Mouse (Mus musculus): ENCODE measurements around the gene Hdgfl2. TPM values are rescaled to one million over a fixed set of nuclear protein-coding genes. Genes with fewer than 3 reads are reported as not detected.

The Hdgfl2 gene
- polyA plus RNA-seq, 1 experiment from 2014 or later, result 59.0 TPM

GRCm38 (mm10) chr17:56119981-56120880 lies 40.8 kb downstream of the Hdgfl2 start:
- DNase-seq, result no peak
- Histone ChIP-seq H3K4me1 (replicated peaks) (peaks cover 22% of the 10 kb centered on the region), H3K4me3 (replicated peaks) (peak overlapping the region; percentile 8; the same call in 1 of the 2 replicates), H3K4me2 (peak overlapping the region; percentile 30), H3K27ac (no peak overlapping the region), H3K9ac (no peak overlapping the region), H3K9me3 (replicated peaks) (peaks cover 6% of the 10 kb centered on the region; the same call in 1 of the 2 replicates), H3K36me3 (peaks cover 3% of the 10 kb centered on the region; the same call in 1 of the 2 replicates), H3K27me3 (peaks cover 81% of the 10 kb centered on the region)
- no peak for ATAC-seq (ENCODE audit: low read depth)
- whole genome bisulfite sequencing (ENCODE audit: insufficient replicate concordance), result 9% methylated on average over 66 of the region's 66 CpGs

- Histone ChIP-seq H3K27ac (no peak within 1 kb of the TSS), H3K4me3 (replicated peaks) (no peak within 1 kb of the TSS), H3K27me3 (peaks cover 74% of the 10 kb centered on the region), H3K9ac (no peak within 1 kb of the TSS), H3K9me3 (replicated peaks) (peaks cover 6% of the 10 kb centered on the region; the same call in 1 of the 2 replicates), H3K36me3 (peaks cover 3% of the 10 kb centered on the region; the same call in 1 of the 2 replicates), H3K4me1 (replicated peaks) (peaks cover 19% of the 10 kb centered on the region), H3K4me2 (no peak within 1 kb of the TSS)
- DNase-seq, result no peak
- WGBS (ENCODE audit: insufficient replicate concordance), result 32% methylated on average over 2 of the region's 2 CpGs
- ATAC-seq (ENCODE audit: low read depth), result no peak
Measured at GRCm38 (mm10) chr17:56121826-56122225, 42.4 kb downstream of the Hdgfl2 start, which contains the start of gene Lrg1. TSS of gene Lrg1 (minus strand) at chr17:56122001.

GRCm38 (mm10) chr17:56123161-56123560 lies 43.7 kb downstream of the Hdgfl2 start:
- H3K27ac ChIP-seq, result no peak overlapping the region
- WGBS (ENCODE audit: insufficient replicate concordance), result 67% methylated on average over 12 of the region's 12 CpGs
- no peak overlapping the region for H3K9ac ChIP-seq
- no peak overlapping the region for H3K4me3 ChIP-seq (replicated peaks)
- H3K4me1 ChIP-seq (replicated peaks), result peaks cover 11% of the 10 kb centered on the region
- H3K27me3 ChIP-seq, result peaks cover 66% of the 10 kb centered on the region
- no peak for DNase-seq
- H3K36me3 ChIP-seq, result peaks cover 3% of the 10 kb centered on the region; the same call in 1 of the 2 replicates
- ATAC-seq (ENCODE audit: low read depth), result no peak
- H3K9me3 ChIP-seq (replicated peaks), result peaks cover 6% of the 10 kb centered on the region; the same call in 1 of the 2 replicates
- no peak overlapping the region for H3K4me2 ChIP-seq

- no peak overlapping the region for H3K9ac ChIP-seq
- peaks cover 60% of the 10 kb centered on the region for H3K27me3 ChIP-seq
- H3K4me3 ChIP-seq (replicated peaks), result peak overlapping the region; percentile 37; the same call in 1 of the 2 replicates
- DNase-seq, result no peak
- H3K9me3 ChIP-seq (replicated peaks), result peaks cover 6% of the 10 kb centered on the region; the same call in 1 of the 2 replicates
- peak overlapping the region; percentile 61 for H3K4me2 ChIP-seq
- 56% methylated on average over 59 of the region's 59 CpGs for WGBS (ENCODE audit: insufficient replicate concordance)
- ATAC-seq (ENCODE audit: low read depth), result no peak
- H3K27ac ChIP-seq, result no peak overlapping the region
- H3K4me1 ChIP-seq (replicated peaks), result peaks cover 11% of the 10 kb centered on the region
- peaks cover 3% of the 10 kb centered on the region; the same call in 1 of the 2 replicates for H3K36me3 ChIP-seq
Measured at GRCm38 (mm10) chr17:56123681-56124340, 44.4 kb downstream of the Hdgfl2 start.

GRCm38 (mm10) chr17:56124377-56125275 lies 45.2 kb downstream of the Hdgfl2 start:
- Histone ChIP-seq H3K27me3 (peaks cover 52% of the 10 kb centered on the region), H3K4me2 (peak overlapping the region; percentile 61), H3K27ac (no peak overlapping the region), H3K4me1 (replicated peaks) (peaks cover 11% of the 10 kb centered on the region), H3K9me3 (replicated peaks) (peaks cover 6% of the 10 kb centered on the region; the same call in 1 of the 2 replicates), H3K4me3 (replicated peaks) (peak overlapping the region; percentile 37), H3K36me3 (peaks cover 3% of the 10 kb centered on the region; the same call in 1 of the 2 replicates), H3K9ac (0 out of 2 replicates have a peak overlapping the region, but pooled peaks have one; percentile 13)
- no peak; the same call in 1 of the 2 replicates for ATAC-seq (ENCODE audit: low read depth)
- peak; percentile 35 for DNase-seq
- 25% methylated on average over 59 of the region's 59 CpGs for WGBS (ENCODE audit: insufficient replicate concordance)

GRCm38 (mm10) chr17:56125276-56125630 lies 45.8 kb downstream of the Hdgfl2 start:
- Histone ChIP-seq H3K9ac (no peak overlapping the region), H3K36me3 (peaks cover 3% of the 10 kb centered on the region; the same call in 1 of the 2 replicates), H3K4me1 (replicated peaks) (peaks cover 10% of the 10 kb centered on the region), H3K4me2 (no peak overlapping the region), H3K27ac (no peak overlapping the region), H3K4me3 (replicated peaks) (no peak overlapping the region), H3K9me3 (replicated peaks) (peaks cover 6% of the 10 kb centered on the region; the same call in 1 of the 2 replicates), H3K27me3 (peaks cover 45% of the 10 kb centered on the region)
- no peak for ATAC-seq (ENCODE audit: low read depth)
- 73% methylated on average over 4 of the region's 4 CpGs for WGBS (ENCODE audit: insufficient replicate concordance)
- no peak for DNase-seq

- Histone ChIP-seq H3K9me3 (replicated peaks) (peaks cover 6% of the 10 kb centered on the region; the same call in 1 of the 2 replicates), H3K27me3 (peaks cover 36% of the 10 kb centered on the region), H3K4me3 (replicated peaks) (no peak overlapping the region), H3K4me2 (no peak overlapping the region), H3K36me3 (peaks cover 8% of the 10 kb centered on the region), H3K4me1 (replicated peaks) (peaks cover 7% of the 10 kb centered on the region), H3K27ac (no peak overlapping the region), H3K9ac (no peak overlapping the region)
- ATAC-seq (ENCODE audit: low read depth) (no peak), DNase-seq (no peak)
- WGBS (ENCODE audit: insufficient replicate concordance), result 77% methylated on average over 11 of the region's 11 CpGs
Measured at GRCm38 (mm10) chr17:56126175-56126574, 46.7 kb downstream of the Hdgfl2 start.

- Histone ChIP-seq H3K27me3 (peaks cover 16% of the 10 kb centered on the region), H3K9ac (no peak overlapping the region), H3K36me3 (peaks cover 8% of the 10 kb centered on the region), H3K4me3 (replicated peaks) (no peak overlapping the region), H3K9me3 (replicated peaks) (no peaks in the 10 kb centered on the region), H3K27ac (no peak overlapping the region), H3K4me2 (no peak overlapping the region), H3K4me1 (replicated peaks) (peaks cover 16% of the 10 kb centered on the region)
- WGBS (ENCODE audit: insufficient replicate concordance), result 61% methylated on average over 15 of the region's 15 CpGs
- ATAC-seq (ENCODE audit: low read depth), result no peak
- no peak for DNase-seq
Measured at GRCm38 (mm10) chr17:56128246-56128645, 48.8 kb downstream of the Hdgfl2 start.

GRCm38 (mm10) chr17:56131136-56131535 lies 51.7 kb downstream of the Hdgfl2 start:
- ATAC-seq (ENCODE audit: low read depth) (no peak), DNase-seq (no peak)
- WGBS (ENCODE audit: insufficient replicate concordance), result 88% methylated on average over 10 of the region's 10 CpGs

GRCm38 (mm10) chr17:56131814-56132213 lies 52.4 kb downstream of the Hdgfl2 start:
- no peak overlapping the region for H3K4me2 ChIP-seq
- peaks cover 5% of the 10 kb centered on the region for H3K36me3 ChIP-seq
- peaks cover 30% of the 10 kb centered on the region for H3K4me1 ChIP-seq (replicated peaks)
- DNase-seq, result peak; percentile 63
- H3K9me3 ChIP-seq (replicated peaks), result no peaks in the 10 kb centered on the region
- no peak overlapping the region for H3K9ac ChIP-seq
- WGBS (ENCODE audit: insufficient replicate concordance), result 41% methylated on average over 7 of the region's 7 CpGs
- H3K4me3 ChIP-seq (replicated peaks), result no peak overlapping the region
- no peak overlapping the region for H3K27ac ChIP-seq
- ATAC-seq (ENCODE audit: low read depth), result no peak
- H3K27me3 ChIP-seq, result no peaks in the 10 kb centered on the region

More at GRCm38 (mm10) chr17:56131136-56131535, 51.7 kb downstream of the Hdgfl2 start:
- Histone ChIP-seq H3K9me3 (replicated peaks) (no peaks in the 10 kb centered on the region), H3K27me3 (no peaks in the 10 kb centered on the region), H3K4me3 (replicated peaks) (no peak overlapping the region), H3K27ac (no peak overlapping the region), H3K4me2 (no peak overlapping the region), H3K4me1 (replicated peaks) (peaks cover 30% of the 10 kb centered on the region), H3K9ac (no peak overlapping the region), H3K36me3 (peaks cover 5% of the 10 kb centered on the region)

Data from liver, embryonic 13.5 days (tissue).